Mouse (Mus musculus) left cerebral cortex, adult 2 months (tissue): ENCODE measurements around the gene E130218I03Rik. TPM values are rescaled to one million over a fixed set of nuclear protein-coding genes. Genes with fewer than 3 reads are reported as not detected.
A peak's percentile ranks its signal among the peaks of the same experiment; 100 is the strongest.

ENCODE experiments used
- DNase-seq, 2 experiments: peaks; one replicate each; pipeline ENCODE4 v3.0.0; 2021 to 2022; ENCODE audit warnings: low spot score in 2 of 2, mixed read lengths in 1 of 2; ENCODE audit errors: extremely low spot score in 1 of 2
- H3K27ac ChIP-seq: fragments of 200-600 bp; 2 replicates; pipeline ENCODE4 v1.8.1; 2022
- H3K4me3 ChIP-seq: fragments of 200-600 bp; 2 replicates; pipeline ENCODE4 v1.8.1; 2022
- CTCF ChIP-seq: fragments of 200-600 bp; IDR thresholded peaks from 2 replicates; pipeline ENCODE4 v1.8.1; 2022; ENCODE audit warnings: antibody characterized with exemption, mild to moderate bottlenecking, moderate library complexity
- intact Hi-C: fragments of 180-260 bp; cut with DNase I; formaldehyde crosslinking; loops from one replicate; pipeline ENCODE4 v1.15.1; 2025
- total RNA-seq, 2 experiments: library from RNA; stranded (reverse); gene quantifications; 2 replicates each; pipeline ENCODE4 v1.2.3; 2021

Gene E130218I03Rik
- total RNA-seq, 2 experiments from 2014 or later = not detected

DNA sequence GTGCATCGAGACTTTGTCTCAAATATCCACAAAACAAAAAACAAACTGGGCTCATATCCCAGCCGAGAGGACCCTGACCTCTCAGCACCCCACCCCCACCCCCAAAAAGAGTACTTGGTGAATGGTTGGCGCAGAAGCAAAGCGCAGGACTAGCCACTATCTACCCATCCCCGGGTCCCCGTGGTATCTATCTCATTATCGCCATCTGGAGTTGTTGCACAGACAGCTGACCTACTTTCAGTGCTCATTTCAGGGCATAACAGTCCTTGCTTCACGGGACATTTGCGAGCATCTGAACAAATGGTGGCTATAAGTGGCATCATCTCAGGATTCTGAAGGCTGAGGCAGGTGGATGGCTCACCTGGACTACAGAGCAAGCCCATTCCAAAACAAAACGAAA, 4.8 kb upstream of the E130218I03Rik start:
- intact Hi-C loops = no loop called here
- Histone ChIP-seq H3K4me3 (no peak overlapping the region), H3K27ac (no peak overlapping the region)
- DNase-seq = no peak
- TF ChIP-seq CTCF = no peak

DNA sequence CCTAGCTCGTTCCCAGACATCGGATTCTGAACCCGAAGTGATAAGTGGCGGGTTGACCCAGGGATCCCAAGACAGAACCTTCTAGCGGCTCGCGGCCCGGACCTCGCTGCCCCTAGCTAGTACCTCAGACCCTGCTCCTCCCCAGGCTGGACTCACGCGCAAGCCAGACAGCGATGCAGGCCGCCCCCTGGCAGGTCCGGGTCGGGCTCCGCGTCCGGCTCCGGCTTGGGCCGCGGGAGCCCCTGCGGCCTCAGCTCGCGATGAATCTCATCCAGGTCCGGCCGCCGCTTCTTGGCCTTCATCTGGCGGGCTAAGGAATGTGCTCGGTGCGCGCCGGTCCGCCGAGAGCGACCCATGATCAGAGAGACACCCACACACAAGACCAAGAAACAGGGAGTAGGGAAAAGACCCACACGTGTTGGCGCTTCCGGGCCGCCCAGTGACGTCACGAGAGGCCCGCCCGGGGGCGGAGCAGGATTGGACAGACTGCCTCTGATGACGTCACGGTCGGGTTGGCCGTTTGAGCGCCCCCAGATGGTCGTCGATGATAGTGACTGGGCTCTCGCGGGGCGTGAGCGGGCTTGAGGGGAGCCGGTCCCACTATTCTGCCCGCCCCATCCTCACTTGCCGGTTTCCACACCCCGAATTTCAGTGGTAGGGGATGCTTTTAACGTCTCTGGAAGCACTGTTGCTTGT, 1.8 kb downstream of the E130218I03Rik start, which contains the start of gene Zfp593:
Zfp593 (minus strand) TSS at position 445 of the 696 bp plus-strand sequence.
- Histone ChIP-seq H3K4me3 (peak within 1 kb of the TSS; percentile 77), H3K27ac (peak within 1 kb of the TSS; percentile 47)
- peak; percentile 90 for TF ChIP-seq CTCF
- DNase-seq = peak; percentile 95 to 97
- intact Hi-C loops = loop anchor here (2.0 kb wide), 2 partner anchors 42 to 58 kb away; partner anchors contain the start of genes Cep85 and Pdik1l

DNA sequence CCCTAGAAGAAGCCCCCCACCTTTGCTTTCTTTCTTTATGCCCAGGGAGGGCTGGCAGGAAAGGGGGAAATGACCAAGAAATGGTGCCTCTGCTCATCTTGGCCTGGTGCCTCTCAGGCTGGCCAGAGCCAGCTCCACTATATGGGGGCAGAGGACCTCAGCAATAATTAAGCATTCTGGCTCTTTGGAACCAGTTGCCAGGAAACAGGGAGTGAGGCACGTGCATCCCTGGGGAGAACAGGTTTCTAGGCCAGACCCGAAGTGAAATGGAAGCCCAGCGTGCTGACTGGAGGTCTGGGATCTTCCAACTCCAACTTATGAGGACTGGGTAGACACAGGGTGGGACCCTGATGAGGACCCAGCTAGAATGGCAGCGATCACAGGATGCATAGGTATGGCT, 2.8 kb downstream of the E130218I03Rik start:
- intact Hi-C loops = no loop called here
- no peak overlapping the region for H3K4me3 ChIP-seq
- no peak for DNase-seq
- H3K27ac ChIP-seq = no peak overlapping the region
- no peak for TF ChIP-seq CTCF

DNA sequence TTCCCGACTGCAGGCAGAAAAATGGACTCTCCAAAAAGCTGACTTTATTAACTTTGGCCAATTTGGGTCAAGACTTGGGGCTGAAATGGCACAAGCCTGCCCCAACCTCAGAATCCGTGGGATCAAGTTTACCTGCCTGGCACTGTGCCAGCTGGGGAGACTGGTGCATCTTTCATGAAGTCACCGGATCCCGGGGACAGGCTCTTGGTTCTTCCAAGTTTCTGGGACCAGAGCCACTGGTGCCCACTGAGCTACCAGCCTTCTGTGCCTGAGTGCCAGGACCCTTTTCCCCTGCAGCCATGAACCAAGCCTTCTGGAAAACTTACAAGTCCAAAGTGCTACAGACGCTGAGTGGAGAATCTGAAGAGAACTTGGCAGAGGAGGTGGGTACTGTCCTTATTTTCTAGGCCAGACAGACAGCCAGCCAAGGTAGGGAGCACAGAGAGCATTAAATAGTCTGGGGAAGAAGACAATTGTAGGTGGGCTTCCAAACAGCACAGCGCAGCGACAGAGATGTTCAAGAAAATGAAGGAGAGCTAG, 3.3 kb downstream of the E130218I03Rik start, which contains the start of gene Gm30191:
Gm30191 (plus strand) TSS at position 217 of the 540 bp plus-strand sequence.
- intact Hi-C loops = no loop called here
- no peak for TF ChIP-seq CTCF
- no peak within 1 kb of the TSS for H3K27ac ChIP-seq
- no peak for DNase-seq
- peak within 1 kb of the TSS; percentile 77 for H3K4me3 ChIP-seq

DNA sequence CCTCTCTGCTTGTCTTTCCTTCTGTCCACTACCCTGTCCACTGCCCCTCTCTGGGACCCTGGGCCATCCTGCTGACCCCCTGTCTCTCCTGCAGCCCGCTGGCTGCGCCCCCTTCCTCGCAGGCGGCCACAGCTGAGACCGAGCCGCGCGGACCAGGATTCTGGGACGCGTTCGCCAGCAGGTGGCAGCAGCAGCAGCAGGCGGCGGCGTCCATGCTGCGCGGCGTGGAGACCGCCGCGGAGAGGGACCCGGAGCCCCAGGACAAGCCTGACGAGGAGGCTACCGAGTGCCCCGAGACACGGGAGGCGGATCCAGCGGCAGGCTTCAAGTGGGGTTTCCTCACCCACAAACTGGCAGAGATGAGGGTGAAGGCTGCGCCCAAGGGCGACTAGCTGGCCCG, 6.2 kb downstream of the E130218I03Rik start:
- Histone ChIP-seq H3K27ac (no peak overlapping the region), H3K4me3 (peak overlapping the region; percentile 34)
- intact Hi-C loops = loop anchor here (2.0 to 10.0 kb wide), 4 partner anchors 43 to 235 kb away; no protein-coding TSS in a partner anchor
- TF ChIP-seq CTCF = peak; percentile 93
- DNase-seq = peak; percentile 66 to 78

DNA sequence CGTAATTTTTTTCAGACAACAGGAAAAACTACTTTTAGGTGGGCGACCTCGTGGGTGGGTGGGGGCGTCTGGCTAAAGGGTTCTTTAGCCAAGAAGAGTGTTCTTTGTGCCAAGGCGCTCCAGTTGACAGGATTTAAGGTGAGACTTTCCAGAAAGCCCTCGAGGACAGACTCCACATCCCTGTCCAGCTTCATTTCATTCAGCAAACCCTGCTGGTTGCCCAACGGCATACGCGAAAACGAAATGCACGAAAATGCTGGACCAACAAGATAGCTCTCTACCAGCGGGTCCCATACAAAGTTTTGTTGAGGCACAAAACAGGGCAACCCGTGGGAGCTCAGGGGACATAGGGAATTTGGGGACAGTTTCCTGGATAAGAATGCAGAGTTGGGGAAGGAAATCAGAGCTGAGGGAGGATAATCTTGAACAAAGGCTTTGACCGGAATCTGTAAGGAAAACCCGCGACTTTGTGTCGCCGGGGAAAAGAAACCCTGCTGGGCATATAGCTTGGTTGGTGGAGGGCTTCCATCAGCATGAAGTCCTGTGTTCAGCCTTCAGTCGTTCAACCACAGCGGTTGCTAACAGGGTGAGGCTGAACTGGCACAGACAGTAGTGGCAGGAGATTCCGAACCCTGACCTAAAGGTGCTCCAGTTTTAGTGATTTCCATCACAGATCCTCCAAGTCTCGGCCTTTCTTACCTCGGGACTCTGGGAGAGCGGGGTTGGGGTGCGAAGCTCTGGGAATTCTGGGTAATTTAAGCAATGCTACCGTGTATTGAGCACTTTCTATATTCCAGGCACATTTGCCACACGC, 6.9 kb downstream of the E130218I03Rik start:
- intact Hi-C loops = loop anchor here (10.0 kb wide), 1 partner anchor 234 kb away; no protein-coding TSS in a partner anchor
- Histone ChIP-seq H3K27ac (no peak overlapping the region), H3K4me3 (peak overlapping the region; percentile 44)
- DNase-seq = no peak
- TF ChIP-seq CTCF = no peak

DNA sequence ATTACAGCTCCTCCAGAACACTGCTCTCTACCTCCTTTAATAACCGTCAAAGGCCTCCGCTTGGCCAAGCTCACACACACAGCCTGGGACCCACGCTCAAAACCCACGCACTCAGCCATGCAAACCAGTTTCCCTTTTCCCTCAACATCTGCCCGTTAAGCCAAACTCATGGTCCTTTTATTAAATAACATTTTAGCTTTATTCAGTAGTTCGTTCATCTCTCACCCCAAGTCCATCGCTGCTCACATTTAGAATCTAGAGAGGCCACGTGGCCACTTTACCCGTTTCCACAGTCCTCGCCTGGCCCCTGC, 7.4 kb downstream of the E130218I03Rik start:
- TF ChIP-seq CTCF = no peak

DNA sequence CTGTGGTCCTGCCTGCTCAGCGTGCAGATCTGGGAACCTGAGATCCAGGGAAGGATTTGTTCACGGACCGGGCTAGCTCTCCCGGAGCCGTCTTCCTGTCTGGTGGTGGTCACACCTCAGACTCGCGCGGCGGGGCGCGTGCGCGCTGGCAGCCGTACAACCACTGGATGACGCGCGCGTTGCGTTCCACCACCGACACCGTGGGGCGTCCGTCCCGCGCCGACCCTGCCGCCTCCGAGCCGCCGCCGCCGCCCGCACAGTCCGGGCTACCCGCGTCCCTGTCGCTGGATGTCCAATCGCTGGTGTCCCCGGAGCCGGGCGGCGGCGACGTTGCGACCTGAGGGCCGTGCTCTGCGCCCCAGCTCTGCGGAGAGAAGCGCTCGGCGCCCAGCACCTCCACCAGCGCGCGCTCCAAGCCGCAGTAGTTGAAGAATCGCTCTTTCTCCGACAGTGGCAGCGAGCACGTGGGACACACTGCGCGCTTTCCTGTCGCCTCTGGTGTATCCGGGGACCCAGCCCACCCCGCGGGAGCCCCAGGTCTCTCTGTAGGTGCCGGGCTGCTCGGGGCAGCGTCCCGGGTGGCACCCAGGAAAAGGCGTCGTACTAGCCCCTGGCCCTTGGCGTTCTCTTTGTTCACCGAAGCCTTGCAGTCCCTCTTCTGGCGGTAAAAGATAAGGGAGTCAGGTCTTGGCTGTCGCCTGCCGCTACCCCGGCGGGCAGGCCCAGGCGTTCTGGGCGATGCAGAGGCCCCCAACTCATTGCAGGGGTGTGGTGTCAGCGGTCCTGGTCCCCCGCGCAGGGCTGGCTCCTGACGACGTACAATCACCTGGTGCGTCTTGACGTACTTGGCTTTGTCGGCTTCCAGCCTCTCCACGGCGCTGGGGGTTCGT, 8.0 kb downstream of the E130218I03Rik start:
- Histone ChIP-seq H3K4me3 (peak overlapping the region; percentile 44), H3K27ac (peak overlapping the region; percentile 55)
- intact Hi-C loops = loop anchor here (10.0 kb wide), 1 partner anchor 233 kb away; no protein-coding TSS in a partner anchor
- peak; percentile 56 to 58 for DNase-seq
- no peak for TF ChIP-seq CTCF

More for the DNA sequence above, 7.4 kb downstream of the E130218I03Rik start:
- H3K4me3 ChIP-seq = peak overlapping the region; percentile 44
- intact Hi-C loops = loop anchor here (10.0 kb wide), 1 partner anchor 234 kb away; no protein-coding TSS in a partner anchor
- peak overlapping the region; percentile 55 for H3K27ac ChIP-seq
- DNase-seq = no peak

DNA sequence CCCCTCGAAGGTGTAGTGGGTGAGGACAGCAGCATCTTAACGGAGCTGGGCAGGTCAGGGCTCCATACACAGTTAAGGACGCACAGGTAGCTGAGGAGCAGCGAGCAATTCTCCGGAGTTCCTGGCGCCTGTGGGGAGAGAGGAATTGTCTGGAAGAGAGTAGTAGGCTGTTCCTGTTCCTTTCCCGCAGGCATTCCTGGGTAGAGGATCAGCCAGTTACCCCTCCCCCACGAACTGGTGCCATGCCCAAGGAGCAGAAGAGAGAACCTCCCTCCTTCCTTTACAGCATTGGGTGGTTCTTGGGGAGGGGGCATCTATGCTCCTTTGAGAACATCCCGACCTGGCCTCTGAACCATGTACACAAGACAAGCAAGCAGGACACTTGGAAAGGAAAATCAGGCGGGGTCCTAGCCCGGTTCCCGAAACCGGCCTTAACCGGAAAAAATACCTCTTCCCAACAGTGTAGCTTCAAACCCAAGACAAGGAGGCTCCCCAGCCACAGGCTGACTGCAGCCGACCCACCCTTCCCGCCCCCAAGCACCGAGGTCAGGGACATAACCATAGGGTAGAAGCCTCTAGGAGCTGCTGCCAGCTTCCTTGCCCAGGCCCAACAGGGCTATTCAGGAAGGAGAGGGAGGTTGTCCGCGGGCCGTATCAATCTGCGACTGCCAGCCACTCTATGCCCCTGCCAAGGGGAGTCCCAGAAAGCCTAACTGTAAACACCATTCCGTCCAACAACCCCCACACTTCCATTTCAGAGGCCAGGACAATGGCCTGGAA, 8.9 kb downstream of the E130218I03Rik start:
- intact Hi-C loops = loop anchor here (10.0 kb wide), 1 partner anchor 232 kb away; no protein-coding TSS in a partner anchor
- peak overlapping the region; percentile 44 for H3K4me3 ChIP-seq
- no peak for DNase-seq
- no peak for TF ChIP-seq CTCF
- peak overlapping the region; percentile 69 for H3K27ac ChIP-seq

DNA sequence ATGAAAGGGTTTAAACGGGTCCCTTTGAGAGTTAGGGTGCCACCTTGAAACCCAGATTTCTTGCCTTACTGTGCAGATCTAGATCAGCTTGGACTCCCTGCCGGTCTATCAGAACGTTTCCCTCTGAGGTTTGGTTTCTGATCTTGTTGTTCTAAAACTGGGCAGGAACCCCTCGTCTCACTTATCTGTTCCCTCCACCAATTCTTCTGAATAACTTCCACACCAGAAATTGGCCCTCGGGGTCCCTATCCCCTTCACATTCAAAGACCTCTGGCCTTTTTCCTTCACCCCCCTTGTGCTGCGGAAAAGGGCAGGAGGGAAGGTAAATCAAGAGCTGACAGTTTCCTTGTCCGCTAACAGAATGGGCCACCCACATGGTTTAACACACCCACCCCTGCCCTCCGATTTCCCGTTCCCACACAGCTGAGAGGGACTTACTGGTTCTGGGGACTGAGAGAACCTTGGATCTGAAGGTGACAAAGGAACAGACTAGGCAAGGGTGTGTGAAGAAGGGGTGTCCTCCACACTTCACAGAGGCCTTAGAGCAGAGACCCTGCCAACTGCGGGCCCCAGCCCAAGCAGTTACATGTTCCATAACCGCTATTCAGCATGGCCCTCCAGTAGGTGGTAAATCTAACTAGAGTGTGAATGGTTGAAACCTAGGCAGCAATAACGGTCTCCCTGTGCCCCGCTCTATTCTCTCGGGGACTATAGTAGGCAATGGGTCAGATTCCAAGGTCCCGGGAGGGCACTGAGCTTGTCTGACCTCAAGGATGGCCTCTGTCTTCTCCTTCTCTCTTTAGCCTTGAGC, 9.7 kb downstream of the E130218I03Rik start:
- no peak for TF ChIP-seq CTCF
- Histone ChIP-seq H3K27ac (peak overlapping the region; percentile 69), H3K4me3 (peak overlapping the region; percentile 44)
- no peak for DNase-seq
- intact Hi-C loops = loop anchor here (10.0 kb wide), 1 partner anchor 232 kb away; no protein-coding TSS in a partner anchor
